Mouse (Mus musculus): ENCODE results near the gene Gpr171. TPM values are rescaled to one million over a fixed set of nuclear protein-coding genes. Genes with fewer than 3 reads are reported as not detected.
"Not testable (repeated sequence)": the region's sequence is repeated elsewhere in the genome, so short reads cannot be mapped to it uniquely, and the experiment has no call there.

The Gpr171 gene
- polyA plus RNA-seq (2012; rRNA removed) = 0.11 and 0.16 TPM in 2 replicates

GRCm38 (mm10) chr3:59101218-59101986 lies at the start of gene Gpr171:
Gene Gpr171, minus strand, starts transcription at chr3:59101821.
- DNase-seq (ENCODE audit: low read depth) = no peak

GRCm38 (mm10) chr3:59150624-59151023 lies 49.0 kb upstream of the Gpr171 start:
- no peak for DNase-seq (ENCODE audit: low read depth)

GRCm38 (mm10) chr3:59149646-59150045 lies 48.0 kb upstream of the Gpr171 start:
- no peak for DNase-seq (ENCODE audit: low read depth)

GRCm38 (mm10) chr3:59145194-59145593 lies 43.6 kb upstream of the Gpr171 start:
- no peak for DNase-seq (ENCODE audit: low read depth)

- DNase-seq (ENCODE audit: low read depth) = no peak
These were observed 40.1 kb upstream of the Gpr171 start for GRCm38 (mm10) chr3:59141507-59142305.

- not testable (repeated sequence) for DNase-seq (ENCODE audit: low read depth)
These were observed 39.3 kb upstream of the Gpr171 start for GRCm38 (mm10) chr3:59140941-59141340.

GRCm38 (mm10) chr3:59140115-59140514 lies 38.5 kb upstream of the Gpr171 start:
- DNase-seq (ENCODE audit: low read depth) = no peak

GRCm38 (mm10) chr3:59139651-59140051 lies 38.0 kb upstream of the Gpr171 start:
- DNase-seq (ENCODE audit: low read depth) = no peak

- no peak for DNase-seq (ENCODE audit: low read depth)
These were observed 37.4 kb upstream of the Gpr171 start for GRCm38 (mm10) chr3:59138946-59139468.

GRCm38 (mm10) chr3:59135911-59136653 lies 34.5 kb upstream of the Gpr171 start:
- DNase-seq (ENCODE audit: low read depth) = no peak

- DNase-seq (ENCODE audit: low read depth) = no peak
These were observed 31.6 kb upstream of the Gpr171 start for GRCm38 (mm10) chr3:59133189-59133588.

- DNase-seq (ENCODE audit: low read depth) = no peak
These were observed 30.3 kb upstream of the Gpr171 start for GRCm38 (mm10) chr3:59131966-59132365.

- no peak for DNase-seq (ENCODE audit: low read depth)
These were observed 29.5 kb upstream of the Gpr171 start for GRCm38 (mm10) chr3:59131081-59131480.

- no peak for DNase-seq (ENCODE audit: low read depth)
These were observed 28.8 kb upstream of the Gpr171 start for GRCm38 (mm10) chr3:59130431-59130830.

GRCm38 (mm10) chr3:59129547-59129946 lies 27.9 kb upstream of the Gpr171 start:
- no peak for DNase-seq (ENCODE audit: low read depth)

- DNase-seq (ENCODE audit: low read depth) = no peak
These were observed 27.1 kb upstream of the Gpr171 start for GRCm38 (mm10) chr3:59128681-59129080.

GRCm38 (mm10) chr3:59125783-59126555 lies 24.3 kb upstream of the Gpr171 start:
- no peak for DNase-seq (ENCODE audit: low read depth)

GRCm38 (mm10) chr3:59125022-59125421 lies 23.4 kb upstream of the Gpr171 start:
- no peak for DNase-seq (ENCODE audit: low read depth)

- no peak for DNase-seq (ENCODE audit: low read depth)
These were observed 20.3 kb upstream of the Gpr171 start for GRCm38 (mm10) chr3:59121780-59122449.

GRCm38 (mm10) chr3:59121067-59121730 lies 19.6 kb upstream of the Gpr171 start:
- DNase-seq (ENCODE audit: low read depth) = no peak

Data from gonadal fat pad, adult 2 months (tissue).